Mouse (Mus musculus) small intestine, adult 10 weeks (tissue): ENCODE data around the gene Cdh5. TPM values are rescaled to one million over a fixed set of nuclear protein-coding genes. Genes with fewer than 3 reads are reported as not detected.

Experiments used
- polyA plus RNA-seq: library from polyadenylated mRNA; stranded (reverse); fragments of 350-450 nt; fragmentation: Illumina TruSeq; extraction: RNeasy Lipid Tissue Mini Kit (QIAGEN cat#74804); gene quantifications from one replicate; pipeline ENCODE4 v1.2.3, GENCODE M21; 2014; ENCODE audit warnings: low replicate concordance

Gene Cdh5
- polyA plus RNA-seq: 2.5 TPM

GRCm38 (mm10) chr8:104101415-104101814 lies at the start of gene Cdh5:
Gene Cdh5 (plus strand): TSS chr8:104101625.

GRCm38 (mm10) chr8:104170118-104171049 lies 69.0 kb downstream of the Cdh5 start, which contains the start of gene Bean1:
Gene Bean1 (plus strand): TSS chr8:104170442.

Other genes with a start within 250 kb of the Cdh5 start
- 0.15 TPM for gene Bean1, start 68.8 kb downstream of the Cdh5 start, polyA plus RNA-seq
- gene Tk2, start 146.9 kb downstream of the Cdh5 start, polyA plus RNA-seq: 3.3 TPM
- 8.5 TPM for gene Cklf, start 149.2 kb downstream of the Cdh5 start, polyA plus RNA-seq
- not detected for gene Cmtm2a, start 191.6 kb downstream of the Cdh5 start, polyA plus RNA-seq
- gene Gm45711, start 208.5 kb downstream of the Cdh5 start, polyA plus RNA-seq: not detected
- gene Cmtm1, start 208.5 kb downstream of the Cdh5 start, polyA plus RNA-seq: not detected
- gene Gm11020, start 219.9 kb downstream of the Cdh5 start, polyA plus RNA-seq: not detected
- gene Cmtm2b, start 220.6 kb downstream of the Cdh5 start, polyA plus RNA-seq: not detected
- 4.5 TPM for gene Cmtm3, start 237.8 kb downstream of the Cdh5 start, polyA plus RNA-seq